Mouse (Mus musculus) CD4-positive, CD25-positive, alpha-beta regulatory T cell, adult 4 months (primary cell): ENCODE measurements around the gene Sfxn3. TPM values are rescaled to one million over a fixed set of nuclear protein-coding genes. Genes with fewer than 3 reads are reported as not detected.

Experiments
- ATAC-seq: one replicate; pipeline ENCODE4 v1.8.0; 2017
- polyA plus RNA-seq, 2 experiments: library from polyadenylated mRNA; unstranded; fragments of 100-300 nt; shearing (Covaris generic); gene quantifications; one replicate each; pipeline ENCODE4 v1.2.1; 2017

The Sfxn3 gene
- polyA plus RNA-seq: 100 to 1,000 TPM in 1 of 2 experiments, 10 to 100 TPM in 1; 92.5 to 132 TPM

DNA sequence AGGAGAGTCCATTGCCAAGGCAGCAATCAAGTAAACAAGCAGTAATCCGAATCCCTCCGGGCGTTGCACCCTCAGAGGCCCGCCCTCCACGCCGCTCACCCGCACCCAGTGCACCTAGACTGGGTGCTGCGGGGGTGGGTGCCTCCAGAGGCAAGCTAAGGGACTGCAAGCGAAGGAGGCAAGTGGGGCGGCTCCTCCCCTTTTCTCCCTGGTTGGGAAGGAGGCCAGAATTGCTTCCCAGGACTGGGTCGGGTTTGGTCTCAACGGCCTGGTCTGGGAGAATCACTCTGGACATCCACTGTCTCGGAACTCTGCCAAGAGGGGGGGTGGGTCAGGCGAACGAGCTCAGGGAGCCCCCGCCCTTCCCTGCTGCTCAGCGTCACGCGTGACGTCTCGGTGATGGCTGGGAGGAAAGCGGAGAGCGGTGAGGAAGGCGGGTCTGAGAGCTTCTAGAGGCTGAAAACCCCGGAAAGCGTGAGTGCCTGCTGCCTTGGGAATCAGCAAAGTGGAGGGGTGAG, at the start of gene Sfxn3:
Gene Sfxn3 (plus strand): TSS at position 87 of the 518 bp plus-strand sequence.
- peak; percentile 84 for ATAC-seq

DNA sequence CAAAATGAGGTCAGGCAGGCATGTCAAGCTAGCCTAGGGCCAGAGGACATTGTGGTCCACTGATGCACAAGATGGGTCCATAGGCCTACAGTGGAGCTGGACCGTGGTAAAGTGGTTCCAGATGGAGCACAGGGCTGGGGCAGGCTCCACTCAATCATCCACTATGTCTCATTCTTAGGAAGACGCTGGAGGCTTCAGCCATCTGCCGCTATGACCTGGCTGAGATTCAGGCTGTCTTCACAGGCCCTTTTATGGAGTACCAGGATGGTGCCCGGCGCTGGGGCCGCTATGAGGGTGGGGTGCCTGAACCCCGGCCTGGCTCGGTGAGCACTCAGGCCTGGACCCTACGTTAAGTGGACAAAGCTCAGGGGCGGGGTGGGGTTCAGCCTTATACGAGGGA, 49.5 kb upstream of the Sfxn3 start:
- no peak for ATAC-seq

DNA sequence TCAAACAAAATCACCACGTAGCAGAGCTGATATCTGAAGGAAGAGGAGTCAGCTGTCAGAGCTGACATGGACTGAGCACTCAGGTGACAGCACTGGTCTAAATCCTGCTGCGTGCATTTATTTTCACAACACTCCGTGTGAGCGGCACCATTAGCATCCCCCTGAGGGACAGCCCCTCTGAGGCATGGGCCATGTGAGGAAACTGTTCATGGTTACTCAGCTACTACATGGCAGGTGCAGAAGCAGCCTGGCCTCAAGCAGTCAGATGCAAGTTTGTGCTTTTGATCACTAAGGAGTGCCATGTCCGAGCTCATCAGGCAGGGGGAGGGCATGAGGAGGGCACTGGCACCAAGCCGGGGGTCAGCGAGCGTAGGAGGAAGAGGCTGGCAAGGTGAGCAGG, 47.7 kb upstream of the Sfxn3 start:
- no peak for ATAC-seq

DNA sequence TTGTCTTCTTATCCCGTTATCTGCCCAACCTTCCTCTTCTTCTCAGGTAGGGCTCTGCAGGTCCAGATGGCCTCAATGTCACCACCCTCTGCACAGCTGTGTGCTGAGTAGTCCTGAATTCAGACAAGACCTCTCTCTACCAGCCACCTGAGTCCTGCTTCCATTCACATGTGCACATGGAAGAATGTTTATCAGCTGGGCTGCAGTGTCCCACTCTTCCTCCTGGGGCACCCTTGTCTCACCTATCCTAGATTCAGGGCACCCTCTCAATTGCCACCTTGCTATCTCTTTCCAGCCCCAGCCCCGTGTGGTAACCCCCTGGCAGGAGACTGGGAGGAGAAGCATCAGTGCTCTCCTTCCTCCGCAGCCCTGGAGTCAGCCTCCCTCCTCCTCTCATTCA, 45.0 kb upstream of the Sfxn3 start:
- no peak for ATAC-seq

DNA sequence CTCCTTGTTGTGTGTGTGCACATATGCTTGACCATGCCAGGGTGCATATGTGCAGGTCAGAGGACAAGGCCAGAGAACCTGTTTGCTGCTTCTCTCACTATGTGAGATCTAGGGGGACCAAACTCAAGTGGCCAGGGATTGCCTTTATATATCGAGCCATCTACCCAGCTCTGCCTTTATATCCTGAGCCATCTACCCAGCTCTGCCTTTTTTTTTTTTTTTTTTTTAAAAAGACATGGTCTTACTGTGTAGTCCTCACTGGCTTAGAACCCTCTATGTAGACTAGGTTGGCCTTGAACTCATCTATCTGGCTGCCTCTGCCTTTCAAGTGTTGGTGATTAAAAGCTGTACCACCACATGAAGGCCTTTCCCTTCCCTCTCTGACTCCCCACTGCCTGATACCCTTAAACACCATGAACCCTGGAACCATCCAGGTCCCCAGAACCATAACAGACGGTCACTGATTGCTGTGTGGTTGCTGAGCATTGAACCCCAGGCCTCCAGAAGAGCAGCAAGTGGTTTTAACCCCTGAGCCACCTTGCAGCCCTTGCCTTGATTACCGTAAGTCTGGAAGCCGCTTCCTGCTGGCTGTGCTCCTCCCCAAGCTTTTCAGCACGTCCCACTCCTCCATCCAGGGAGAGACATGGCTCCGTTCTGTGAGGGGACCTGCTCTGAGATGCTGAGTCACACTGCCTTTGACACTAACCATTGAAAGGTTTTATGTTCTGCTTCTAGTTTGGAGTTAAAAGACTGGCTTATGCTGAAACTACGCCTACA, 43.4 kb upstream of the Sfxn3 start:
- ATAC-seq: no peak

DNA sequence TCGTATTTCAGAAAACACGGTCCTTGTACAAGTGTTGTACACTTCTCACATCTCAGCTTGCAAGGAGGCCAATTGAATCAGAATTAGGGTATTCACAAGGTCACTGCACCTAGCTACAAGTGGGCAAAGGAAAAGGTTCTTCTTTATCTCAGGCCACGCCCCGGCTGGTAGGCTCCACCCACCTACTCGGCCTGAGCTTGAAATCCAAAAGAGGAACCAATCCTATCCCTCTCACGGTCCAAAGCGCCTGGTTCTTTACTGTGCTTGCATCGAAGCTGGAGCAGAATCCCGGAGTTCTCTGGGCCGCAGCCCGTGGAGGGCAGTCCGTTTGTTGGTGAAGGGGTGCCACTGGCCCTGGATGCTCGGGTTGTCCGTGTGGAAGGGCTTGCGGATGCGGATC, 41.9 kb upstream of the Sfxn3 start, which contains the start of gene Twnk:
Gene Twnk (plus strand): TSS at position 220 of the 400 bp plus-strand sequence.
- ATAC-seq: no peak

DNA sequence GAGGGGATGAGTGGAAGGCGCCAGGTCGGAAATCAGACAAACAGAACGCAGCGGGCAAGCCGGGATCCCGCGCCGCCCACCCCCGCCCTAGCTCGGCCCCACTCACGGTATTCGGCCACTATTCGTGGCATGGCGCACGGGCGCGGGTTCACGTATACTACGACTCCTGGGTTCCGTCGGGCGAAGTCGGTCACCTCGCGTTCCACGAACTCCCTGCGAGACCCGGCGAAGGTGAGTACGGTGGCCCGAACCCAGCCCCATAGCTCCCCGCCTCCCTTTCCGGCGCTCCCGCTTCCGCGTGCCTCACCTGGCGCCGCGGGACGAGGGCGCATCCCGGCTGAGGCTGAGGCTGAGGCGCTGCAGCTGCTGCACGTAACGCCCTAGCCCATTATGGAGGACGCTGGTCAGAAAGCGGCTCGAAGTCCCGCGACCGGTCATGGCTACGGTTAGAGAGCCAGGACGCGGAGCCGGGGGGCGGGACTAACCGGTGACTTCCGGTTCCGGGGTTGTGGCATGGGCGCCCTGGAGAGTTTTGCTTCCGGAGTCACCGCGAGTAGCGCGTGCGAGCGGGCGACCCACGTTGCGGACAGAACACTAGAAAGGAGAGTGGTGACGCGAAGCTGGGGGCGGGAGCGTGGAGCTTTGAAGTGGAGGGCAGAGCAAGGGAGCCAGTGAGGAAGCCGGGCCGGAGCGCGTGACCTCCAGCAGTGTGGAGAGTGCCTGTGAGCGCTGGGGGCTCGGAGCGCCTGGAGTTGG, 41.2 kb upstream of the Sfxn3 start, which contains the start of gene Mrpl43:
Gene Mrpl43 (minus strand): TSS at position 486 of the 756 bp plus-strand sequence.
- ATAC-seq: peak; percentile 96

DNA sequence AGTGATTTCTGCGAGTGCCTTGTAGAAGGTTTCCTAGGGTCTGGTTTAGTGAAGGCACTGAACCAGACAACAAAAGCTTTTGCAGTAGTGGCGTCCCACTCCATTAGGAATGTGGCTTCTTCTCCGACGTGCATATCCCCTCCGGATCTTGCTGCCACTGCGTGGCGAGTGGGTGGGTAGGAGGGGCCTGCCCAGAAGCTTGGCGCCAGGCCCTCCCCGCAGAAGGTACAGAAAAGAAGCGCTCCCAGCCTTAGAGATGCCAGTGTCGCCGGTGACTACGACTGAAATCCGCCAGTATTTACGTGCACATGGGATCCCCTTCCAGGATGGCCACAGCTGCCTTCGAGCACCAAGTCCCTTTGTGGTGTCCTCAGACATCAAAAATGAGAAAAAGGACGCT, 40.3 kb upstream of the Sfxn3 start:
- ATAC-seq: no peak

DNA sequence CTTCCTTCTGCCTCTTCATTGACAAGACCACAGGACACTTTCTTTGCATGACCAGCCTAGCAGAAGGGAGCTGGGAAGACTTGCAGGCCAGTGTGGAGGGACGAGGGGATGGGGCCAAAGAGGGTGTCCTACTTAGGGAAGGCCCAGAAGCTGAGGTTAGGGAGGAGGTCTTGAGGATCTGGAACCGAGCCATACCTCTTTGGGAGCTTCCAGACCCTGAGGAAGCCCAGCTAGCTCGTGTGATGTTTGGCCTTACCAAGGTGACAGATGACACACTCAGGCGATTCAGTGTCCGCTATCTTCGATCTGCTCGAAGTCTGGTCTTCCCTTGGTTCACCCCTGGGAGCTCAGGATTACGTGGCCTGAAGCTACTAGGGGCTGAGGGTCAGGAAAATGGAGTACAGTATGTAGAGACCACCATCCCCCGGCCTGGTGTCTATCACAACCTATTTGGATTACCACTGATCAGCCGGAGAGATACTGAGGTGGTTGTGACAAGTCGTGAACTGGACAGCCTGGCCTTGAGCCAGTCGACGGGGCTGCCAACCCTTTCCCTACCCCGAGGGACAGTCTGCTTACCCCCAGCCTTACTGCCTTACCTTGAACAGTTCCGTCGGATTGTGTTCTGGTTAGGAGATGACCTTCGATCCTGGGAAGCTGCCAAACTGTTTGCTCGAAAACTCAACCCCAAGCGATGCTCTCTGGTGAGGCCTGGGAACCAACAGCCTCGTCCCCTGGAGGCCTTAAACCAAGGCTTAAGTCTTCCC, 39.7 kb upstream of the Sfxn3 start:
- ATAC-seq: no peak

DNA sequence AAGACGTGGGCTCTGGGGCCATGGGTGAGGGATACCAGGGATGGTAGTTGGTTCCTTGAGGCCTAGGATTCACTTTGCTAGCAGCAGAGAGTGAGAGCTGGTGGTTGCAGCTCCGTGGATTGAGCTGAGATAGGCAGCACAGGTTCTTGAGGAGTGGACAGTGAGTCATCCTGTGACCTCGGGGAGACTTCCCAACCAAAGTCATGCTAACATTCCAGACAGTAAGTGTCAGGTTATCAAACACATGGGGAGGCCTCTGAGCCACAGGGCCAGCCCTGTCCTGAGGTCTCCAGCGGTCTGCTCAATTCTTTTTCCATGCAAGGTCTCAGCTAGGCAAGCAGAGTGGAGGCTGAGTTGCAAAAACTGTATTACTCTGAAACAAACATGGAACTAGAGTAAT, 36.7 kb upstream of the Sfxn3 start:
- ATAC-seq: no peak

DNA sequence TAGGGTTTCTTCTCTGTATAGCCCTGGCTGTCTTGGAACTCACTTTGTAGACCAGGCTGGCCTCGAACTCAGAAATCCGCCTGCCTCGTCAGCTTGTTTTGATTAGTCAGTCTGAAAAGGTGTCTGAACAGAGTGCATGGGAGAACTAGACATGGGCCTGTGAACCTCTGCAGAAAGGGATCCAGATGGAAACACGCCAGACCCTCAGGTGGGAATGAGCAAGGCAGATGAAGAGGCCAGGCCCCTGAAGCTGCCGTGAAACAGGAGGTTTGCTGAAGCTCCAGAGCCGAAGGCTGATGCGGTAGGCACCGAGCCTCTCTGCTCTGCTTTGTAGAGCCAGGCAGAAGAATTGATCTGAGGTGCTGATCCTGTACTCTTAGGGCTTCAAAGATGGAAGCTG, 35.1 kb upstream of the Sfxn3 start:
- ATAC-seq: no peak

DNA sequence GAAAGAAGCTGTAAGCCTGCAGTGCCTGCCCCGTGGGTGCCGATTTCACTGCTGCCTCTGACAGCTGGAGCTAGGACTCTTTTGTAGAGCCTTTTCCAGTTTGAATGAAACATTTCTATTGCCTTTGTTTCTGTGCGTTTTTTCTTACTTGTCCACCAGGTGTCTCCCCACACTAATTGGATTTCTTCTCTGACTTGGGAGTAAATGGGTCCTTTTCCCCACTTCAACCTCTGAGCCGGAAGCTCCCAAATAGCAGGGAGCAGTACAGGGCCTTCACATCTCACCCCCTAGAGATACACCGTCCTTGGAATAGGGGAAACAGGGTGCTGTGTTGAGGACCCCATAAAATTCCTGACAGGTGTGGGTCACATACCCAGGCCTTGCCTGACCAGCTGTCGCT, 34.7 kb upstream of the Sfxn3 start:
- ATAC-seq: no peak

DNA sequence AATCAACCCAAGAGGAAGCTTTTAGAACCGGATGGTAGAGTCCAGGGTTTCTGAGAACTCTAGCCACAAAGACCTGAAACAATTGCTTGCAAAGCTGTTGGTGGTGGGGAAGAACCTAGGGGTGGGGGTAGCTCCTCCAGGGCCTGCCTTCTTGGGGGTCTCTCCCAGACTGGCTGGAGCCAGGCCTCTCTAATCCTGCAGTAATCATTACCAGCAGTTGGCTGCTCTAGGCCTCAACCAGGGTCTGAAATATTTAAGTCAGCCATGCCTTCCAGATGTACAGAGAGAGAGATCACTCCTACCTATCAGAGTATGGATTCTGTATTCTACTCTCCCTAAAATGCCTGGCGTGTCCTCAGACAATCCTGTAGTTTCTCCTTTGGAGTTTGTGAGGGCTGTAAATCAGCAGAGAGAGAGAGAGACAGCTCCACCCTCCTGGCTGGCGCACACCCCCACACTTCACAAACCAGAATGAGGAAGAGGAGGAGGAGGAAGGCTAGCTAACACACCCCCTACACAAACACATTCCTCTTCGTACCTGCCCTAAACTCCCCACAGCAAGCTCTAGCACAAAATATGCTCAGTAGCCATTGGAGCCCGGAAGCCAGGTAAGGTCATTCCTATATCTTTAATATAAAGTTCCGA, 33.6 kb upstream of the Sfxn3 start:
- ATAC-seq: no peak

DNA sequence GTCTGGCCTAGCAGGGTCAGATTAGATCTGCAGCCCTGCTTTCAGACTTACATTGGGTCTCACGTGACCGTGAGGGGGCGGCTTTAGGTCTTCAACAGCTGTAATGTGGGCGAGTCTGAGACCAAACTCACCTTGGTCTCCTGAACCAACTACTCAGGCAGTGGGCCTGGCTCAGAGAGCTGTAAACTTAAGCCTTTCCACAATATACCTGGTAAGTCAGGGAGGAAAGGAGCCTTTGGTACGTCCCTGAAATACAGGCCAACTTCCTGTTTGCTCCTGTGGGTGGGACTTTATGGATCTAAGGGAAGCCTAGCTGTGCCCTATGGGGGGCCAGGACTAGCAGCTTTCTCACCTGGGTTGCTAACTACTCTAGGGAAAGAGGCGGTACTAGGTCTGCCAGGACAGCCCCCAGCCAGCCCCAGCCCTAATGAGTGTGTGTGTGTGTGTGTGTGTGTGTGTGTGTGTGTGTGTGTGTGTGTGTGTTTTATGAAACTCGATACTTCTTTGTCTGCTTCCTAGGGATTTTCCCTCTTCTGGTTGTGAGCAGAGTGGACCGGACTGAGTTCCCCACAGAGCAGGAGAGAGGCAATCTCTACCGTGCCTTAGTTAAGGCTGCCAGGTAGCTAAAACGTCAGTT, 32.9 kb upstream of the Sfxn3 start, which contains the start of gene Lzts2:
Gene Lzts2 (plus strand): TSS at position 80 of the 637 bp plus-strand sequence.
- peak; percentile 27 for ATAC-seq

DNA sequence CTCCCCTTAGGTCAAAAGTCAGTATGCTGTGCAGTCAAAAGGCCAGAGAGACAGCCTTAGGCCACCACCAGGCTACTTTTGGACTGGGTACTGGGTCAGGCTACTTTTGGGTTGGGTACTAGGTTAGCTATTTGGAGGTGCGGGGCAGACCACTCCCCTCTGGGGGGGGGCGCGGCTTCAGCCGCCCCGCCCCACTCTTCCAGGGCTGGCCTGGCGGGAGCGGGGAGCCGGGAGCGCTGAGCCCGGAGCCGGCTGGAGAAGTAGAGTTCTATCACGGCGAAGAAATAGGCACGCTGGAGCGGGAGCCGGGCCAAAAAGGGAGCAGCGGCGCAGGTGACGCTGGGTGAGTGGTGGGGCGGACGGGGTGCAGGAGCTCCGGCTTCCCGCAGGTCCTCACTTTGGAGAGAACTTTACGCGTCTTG, 32.3 kb upstream of the Sfxn3 start:
- peak; percentile 24 for ATAC-seq

DNA sequence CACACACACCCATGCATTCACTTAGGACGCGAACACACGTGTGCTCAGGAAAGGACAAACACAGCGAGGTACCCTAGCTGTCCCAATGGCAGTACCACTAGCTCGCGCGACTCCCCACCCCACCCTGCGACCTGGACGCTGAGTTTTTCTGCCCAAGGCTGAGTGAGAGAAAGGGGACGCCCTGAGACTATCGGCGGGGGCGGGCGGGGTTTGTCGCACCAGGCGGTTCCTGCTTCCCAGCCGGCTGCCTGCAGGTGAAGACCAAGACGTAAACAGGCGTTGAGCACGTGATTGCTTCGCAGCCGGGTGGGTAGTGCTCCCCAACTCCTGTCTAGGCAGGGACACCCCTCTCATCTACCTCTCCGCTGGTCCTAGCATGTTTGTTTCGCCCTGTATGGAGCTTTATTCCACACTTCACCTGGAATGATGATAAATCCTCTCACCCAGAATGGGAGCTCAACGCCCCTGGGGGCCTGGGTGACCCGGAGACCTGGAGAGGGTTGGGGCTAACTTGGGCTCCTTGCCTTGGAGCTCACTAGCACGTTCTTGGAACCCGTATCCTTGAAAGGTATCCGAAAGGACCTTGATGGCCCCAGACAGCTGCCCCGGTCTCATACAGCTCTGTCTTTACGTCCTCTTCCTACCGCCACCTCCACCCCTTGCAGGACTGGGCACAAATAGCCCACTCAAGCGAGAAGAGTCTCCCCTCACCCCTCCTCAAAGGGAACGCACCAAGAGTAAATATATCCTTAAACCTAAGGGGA, 31.6 kb upstream of the Sfxn3 start:
- peak; percentile 78 for ATAC-seq

DNA sequence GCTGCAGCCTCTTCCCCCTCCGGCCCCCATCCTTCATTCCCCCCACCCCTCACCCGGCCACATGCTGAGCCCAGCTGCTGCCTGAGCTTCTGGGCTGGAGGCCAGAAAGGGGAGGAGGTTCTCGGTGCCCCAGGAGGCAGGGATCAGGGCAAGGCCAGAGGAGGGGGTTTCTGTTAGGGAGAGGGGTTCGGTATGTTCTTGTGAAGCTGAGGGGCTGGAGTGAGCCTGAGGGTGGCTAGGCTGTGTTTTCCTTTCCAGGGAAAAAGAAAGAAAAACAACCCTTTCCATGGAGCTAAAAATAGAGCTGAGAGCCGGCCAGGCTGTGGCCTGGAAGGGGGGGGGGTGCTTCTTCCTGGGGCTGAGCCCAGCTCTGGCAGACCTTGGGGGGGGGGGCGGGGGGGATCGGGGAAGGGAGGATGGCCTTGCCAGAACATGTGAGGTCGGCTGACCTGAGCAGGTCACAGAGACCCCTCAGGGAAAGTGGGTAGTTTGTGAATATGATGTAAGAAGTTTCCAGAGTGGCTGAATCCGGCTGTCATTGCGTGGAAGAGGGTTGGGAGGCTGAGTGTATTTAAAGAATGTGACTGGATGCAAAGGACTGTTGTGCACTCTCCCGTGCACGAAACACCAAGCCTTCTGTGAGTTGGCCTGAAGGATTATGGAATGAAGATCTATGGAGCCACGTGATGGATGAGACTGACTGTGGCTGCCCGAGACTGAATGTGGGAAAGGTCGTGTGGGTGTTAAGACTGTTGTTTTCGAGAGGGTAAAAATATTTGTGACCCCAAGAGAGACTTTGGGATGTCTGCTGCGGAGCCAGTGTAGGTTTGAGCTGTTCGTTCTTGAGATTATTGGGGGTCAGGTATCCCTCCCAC, 30.7 kb upstream of the Sfxn3 start:
- ATAC-seq: no peak

DNA sequence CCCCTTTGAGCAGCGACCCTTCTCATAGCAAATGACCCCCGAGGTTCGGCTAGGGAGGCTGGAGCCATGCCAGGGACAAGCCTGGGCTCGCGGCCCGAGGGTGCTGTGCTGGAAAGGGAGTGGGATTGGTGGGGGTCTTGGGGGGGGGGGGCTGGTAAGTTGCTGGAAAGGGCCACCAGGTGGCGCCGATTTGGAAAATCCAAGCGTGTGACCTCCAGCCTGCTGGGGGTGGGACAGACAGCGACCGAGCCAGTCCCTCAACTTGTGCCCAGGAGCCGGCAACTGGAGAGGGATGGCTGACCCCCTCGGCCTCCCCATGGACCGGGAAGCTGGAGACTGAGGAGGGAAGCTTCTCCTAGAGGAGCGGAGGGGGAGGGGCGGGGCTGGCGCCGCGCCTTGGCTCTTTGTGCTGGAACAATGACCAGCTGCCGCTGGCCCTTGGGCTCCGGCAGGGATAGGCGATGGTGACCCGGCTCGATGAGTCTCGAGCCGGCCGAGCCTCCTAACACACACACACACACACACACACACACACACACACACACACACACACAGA, 30.0 kb upstream of the Sfxn3 start:
- ATAC-seq: no peak

DNA sequence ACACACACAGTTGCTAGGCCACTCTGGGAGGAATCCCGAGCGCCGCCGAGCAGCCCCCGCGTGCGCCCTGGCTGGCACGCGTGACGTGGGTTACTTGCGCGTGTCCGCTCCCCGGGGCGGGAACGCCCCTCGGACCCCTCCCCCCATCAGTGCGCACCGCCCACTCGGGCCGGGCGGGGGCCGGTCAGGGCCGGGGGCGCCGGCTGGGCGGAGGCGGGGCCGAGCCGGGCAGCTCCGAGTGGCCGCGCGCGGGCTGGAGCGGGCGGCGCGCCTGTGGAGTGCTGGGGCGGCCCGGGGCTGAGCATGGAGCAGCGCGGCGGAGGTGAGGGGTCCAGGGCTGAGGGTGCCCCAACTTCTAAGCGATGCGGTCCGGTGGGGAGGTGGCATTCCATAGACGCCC, 29.4 kb upstream of the Sfxn3 start:
- ATAC-seq: no peak
